Mouse (Mus musculus) CD4-positive, CD25-positive, alpha-beta regulatory T cell, adult 4 months (primary cell): ENCODE data around the gene Wdr77. TPM values are rescaled to one million over a fixed set of nuclear protein-coding genes. Genes with fewer than 3 reads are reported as not detected.
"Not testable (repeated sequence)": the region's sequence is repeated elsewhere in the genome, so short reads cannot be mapped to it uniquely, and the experiment has no call there.

Source experiments
- ATAC-seq: one replicate; pipeline ENCODE4 v1.8.0; 2017
- polyA plus RNA-seq, 2 experiments: library from polyadenylated mRNA; unstranded; fragments of 100-300 nt; shearing (Covaris generic); gene quantifications; one replicate each; pipeline ENCODE4 v1.2.1; 2017

The Wdr77 gene
- polyA plus RNA-seq, 2 experiments from 2014 or later, result 67.3 to 77.9 TPM

DNA sequence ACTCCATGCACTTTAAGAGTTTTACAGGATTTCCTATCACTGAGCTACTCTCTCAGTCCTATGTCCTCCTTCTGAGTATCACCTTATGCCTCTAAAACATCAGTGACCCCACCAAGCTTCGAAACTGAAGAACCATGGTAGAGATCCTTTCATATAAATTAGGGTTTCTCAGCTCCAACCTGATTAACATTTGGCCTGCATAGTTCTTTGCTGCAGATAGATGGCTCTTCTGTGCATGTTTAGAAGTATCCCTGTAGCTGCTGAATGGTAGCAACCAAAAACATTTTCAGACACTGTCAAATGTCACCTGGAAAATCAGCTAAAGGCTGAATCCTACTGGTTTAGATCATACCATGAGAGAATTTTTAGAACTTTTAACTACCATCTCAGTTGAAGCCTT lies 1.9 kb upstream of the Wdr77 start:
- ATAC-seq, result no peak

DNA sequence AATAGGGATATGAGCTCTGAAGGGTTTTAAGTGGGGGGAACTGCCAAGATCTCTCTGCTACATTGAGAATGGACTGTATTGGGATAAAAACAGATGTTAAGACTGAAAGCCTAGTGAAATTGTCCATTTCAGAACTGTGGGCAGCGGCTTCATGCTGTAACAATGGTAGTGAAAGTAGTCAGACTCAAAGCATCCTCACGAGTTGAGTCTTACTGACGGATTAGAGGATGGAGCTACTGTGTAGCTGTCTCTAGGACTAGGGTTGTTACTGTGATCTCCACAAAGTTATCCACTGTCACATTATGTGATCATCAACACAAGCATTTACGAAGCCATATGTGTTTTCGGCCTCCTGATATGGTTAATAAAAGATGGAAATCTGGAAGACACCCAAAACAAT lies 965 bp upstream of the Wdr77 start:
- no peak for ATAC-seq

- ATAC-seq, result no peak
These were observed 416 bp downstream of the Wdr77 start for GRCm38 (mm10) chr3:105959585-105959984.

DNA sequence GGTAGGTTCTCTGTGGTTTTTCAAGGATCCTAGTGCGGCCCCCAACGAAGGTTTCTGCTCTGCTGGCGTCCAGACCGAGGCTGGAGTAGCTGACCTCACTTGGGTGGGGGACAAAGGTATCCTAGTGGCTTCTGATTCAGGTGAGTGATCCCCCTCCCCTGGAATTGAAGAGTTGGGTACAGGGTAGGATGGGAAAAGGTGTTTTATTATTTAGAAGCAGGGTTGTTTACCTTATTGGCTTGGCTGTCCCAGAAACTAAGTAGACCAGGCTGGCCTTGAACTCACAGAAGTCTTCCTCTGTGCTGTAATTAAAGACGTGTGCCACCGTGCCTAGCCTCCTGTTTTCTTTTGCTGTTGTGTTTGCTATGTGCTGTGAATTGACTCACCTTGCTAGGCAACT lies 830 bp downstream of the Wdr77 start, which contains the start of gene Atp5f1:
Atp5f1 (minus strand) TSS at position 101 of the 400 bp plus-strand sequence.
- ATAC-seq, result no peak

DNA sequence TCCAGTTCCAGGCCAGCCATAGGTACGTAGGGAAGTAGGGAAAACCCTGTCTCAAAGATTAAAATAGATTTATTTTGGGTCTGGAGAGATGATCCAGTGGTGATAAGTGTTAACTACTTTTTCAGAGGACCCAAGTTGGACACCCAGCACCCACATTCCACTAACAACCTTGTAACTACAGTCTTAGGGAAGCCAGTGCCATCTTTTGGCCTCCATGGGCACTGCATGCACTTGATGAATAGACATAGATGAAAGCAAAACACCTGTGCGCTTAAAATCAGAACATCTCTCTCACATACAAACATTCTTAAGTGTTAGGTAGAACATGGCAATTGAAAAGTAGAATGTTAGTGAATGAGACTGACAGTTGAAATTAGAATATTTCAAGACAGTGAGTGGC lies 1.5 kb downstream of the Wdr77 start:
- ATAC-seq, result no peak

DNA sequence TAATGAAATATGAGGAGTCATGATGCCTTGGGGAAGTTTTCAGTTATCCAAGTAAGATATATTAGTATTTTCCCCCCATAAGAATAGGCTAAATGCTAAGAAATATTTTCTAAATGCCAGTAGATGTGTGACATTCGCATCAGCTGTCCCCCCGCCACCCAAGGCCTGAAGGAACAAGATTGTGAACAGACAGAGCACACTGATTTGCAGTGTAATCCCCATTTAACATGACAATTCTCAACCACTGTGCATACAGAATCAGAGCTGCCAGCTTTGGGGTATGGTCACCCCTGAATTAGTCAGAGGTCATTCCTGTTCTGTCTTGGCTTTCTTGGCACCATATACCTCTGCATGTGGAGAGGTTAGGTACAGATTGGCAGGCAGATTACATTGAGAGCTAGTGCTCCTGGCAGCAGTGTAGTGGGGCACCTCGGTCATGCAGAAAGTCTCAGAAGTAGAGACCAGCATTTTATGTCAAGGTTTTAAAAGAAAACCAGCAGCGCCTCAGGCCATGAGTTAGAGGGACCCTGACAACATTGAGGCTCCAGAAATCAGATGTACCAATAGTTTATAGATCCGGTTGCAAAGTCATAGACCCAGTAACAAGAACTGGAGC lies 12.8 kb downstream of the Wdr77 start:
- no peak for ATAC-seq

DNA sequence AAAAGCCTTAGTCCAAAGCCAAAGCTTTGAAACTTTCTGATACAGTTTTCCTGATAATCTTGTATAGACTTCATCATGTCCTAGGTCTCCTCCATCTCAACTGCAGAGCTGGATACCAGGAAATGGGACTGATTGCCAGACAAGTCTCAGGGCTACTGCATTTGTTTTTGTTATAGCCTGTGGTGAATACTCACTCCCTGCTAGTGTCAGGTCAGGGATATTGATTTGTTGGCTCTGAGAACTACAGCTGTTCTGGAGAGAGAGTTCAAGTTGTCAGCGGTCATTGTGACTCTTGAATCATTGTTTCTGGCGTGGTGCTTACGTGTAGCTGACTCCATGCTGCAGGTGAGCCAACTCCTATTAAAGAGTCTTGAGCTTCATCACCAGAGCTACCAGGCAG lies 14.2 kb downstream of the Wdr77 start, which contains the start of gene Ovgp1:
Ovgp1 (plus strand) TSS at position 301 of the 400 bp plus-strand sequence.
- ATAC-seq, result no peak

DNA sequence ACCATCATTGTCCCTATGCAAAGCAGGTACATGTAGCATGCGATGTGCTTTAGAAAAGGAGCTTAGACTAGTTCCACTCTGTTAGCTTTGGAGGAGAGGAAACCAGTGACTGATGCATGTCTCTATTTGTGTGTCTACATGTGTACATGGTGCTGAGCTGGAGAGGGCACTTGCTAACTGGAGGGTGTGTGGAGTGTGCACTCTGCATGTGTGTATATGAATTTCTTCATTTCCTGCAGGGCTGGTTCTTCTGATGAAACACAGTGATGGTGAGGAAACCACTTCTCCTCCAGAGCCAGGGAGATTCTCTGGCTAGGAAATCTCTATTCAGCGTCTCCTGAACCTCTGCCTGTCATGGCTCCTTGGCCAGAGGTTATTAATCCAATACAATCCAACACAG lies 15.0 kb downstream of the Wdr77 start:
- no peak for ATAC-seq

GRCm38 (mm10) chr3:105989611-105990010 lies 30.4 kb downstream of the Wdr77 start:
- ATAC-seq, result not testable (repeated sequence)

DNA sequence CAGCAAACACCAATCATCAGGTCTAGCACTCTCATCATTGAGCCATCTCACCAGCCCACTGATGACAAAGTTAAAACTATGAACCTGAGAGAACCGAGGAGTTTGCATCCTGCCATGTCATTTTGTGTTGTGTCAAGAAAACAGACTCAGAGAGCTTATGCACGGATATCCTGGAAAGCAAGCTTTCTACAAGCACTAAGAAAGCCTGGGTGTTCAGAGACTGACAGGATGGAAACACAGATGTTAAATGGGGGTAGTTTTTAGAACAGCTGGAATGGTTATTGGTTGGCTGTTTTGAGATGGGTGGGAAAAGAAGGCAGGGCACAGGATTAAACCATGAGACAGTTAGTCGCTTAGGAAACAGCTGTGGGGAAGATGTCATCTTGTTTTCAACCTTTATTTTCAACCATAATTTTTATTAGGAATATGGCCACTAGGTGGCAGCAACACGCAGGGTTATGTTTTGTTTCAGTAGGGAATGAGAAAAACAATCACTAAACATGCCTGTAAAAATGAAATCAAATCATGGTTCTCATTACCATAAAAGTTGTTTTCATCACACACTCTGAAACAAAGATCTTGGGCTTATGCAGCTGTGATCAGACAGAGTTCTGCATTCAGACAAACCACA lies 32.6 kb downstream of the Wdr77 start:
- peak; percentile 69 for ATAC-seq

DNA sequence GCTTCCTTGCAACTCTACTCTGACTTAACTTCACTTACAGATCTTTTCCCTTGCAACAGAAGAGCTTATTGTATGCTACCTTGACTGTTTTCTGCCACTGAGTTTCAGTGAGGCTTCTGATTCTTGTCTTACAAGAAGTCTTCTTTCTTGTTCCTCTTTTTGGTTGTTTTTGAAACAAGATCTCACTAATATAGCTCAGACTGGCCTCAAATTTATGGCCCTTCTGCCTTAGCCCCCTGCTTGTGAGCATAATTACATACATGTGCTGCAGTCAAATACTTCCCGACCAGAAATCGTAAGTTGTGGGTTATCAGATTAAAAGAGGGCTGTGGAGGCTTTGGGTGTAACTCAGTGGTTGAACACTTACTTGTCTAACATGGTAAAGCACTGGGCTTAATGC lies 35.6 kb downstream of the Wdr77 start:
- no peak for ATAC-seq

DNA sequence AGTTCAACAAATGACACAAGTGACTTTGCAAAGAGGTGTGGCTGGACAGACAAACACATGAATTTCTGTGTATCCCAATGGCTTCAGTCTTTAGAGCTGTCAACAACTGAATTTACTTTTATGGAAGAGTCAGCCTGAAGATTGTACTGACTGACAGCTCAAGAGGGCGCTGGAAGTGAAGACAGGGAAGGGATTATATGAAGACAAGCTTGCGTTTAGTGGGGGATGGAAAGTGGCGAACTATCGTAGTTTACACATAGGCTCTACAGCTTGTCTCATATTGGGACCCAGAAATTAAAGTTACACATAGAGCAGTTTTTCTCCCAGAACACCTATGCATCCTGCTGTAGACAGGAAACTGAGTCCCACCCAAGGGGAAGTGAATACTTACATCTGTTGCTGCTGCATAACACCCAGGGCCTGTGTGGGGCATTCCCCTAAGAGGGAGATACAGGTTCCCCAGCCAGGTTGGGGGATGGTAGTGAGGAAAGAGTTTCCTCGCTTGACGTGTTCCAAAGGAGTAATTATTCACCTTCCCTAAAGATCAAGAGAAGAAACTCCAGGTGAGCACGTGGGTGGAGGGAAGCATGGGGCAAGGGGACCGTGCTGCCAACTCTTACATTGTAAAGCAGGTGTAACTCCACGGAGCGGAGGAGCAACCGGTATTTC lies 41.7 kb downstream of the Wdr77 start:
- peak; percentile 59 for ATAC-seq

DNA sequence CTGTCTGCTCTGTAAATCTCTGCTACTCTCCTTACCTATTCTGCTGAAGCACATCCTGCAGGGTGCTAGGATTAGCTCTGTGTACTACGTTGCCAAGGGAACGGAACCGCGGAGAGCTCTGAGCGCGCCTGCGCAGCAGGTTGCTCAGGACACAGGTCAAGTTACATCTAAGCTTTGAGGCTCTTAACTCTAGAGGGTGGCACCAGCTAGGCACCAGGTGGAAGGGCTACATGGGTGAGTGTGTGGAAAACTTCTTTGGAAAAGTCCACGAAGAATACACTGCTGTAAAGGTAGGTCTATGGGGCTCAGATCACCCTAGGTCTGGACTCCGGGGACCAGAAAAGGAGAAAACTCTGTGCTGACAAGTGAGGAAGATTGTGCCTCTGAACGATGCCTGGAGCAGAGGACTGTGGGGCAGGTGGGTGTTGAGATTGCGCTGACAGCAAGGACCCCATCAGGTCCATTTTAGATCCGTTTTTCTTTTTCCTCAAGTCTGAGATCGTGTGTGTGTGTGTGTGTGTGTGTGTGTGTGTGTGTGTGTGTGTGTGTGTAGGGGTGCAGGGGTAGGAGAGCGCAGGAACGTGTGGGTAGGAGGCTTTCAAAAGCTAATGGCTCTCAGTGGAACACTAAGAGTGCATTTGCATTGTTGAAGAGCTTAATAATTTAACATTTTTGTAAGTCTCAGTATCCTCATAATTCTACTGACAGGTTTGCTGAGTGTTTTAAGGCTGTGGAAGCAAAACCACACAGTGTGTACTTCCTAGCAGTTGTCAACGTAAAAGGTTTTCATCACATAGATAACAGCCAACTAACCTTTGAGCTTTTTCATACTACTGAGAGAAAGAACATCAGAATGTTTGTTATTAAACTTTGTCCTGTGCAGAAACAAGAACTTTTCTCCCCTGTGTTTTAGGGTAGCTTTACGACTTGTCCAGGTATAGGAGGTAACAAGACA lies 42.5 kb downstream of the Wdr77 start:
- peak; percentile 89 for ATAC-seq

DNA sequence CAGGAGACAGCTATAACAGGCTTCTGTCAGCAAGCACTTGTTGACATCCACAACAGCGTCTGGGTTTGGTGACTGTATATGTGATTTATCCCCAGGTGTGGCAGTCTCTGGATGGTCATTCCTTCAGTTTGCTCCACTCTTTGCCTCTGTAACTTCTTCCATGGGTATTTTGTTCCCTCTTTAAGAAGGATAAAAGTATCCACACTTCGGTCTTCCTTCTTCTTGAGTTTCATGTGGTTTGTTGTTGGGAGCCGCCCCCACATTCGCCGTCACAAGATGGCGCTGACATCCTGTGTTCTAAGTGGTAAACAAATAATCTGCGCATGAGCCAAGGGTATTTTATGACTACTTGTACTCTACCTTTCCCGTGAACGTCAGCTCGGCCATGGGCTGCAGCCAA lies 44.2 kb downstream of the Wdr77 start:
- peak; percentile 3 for ATAC-seq

DNA sequence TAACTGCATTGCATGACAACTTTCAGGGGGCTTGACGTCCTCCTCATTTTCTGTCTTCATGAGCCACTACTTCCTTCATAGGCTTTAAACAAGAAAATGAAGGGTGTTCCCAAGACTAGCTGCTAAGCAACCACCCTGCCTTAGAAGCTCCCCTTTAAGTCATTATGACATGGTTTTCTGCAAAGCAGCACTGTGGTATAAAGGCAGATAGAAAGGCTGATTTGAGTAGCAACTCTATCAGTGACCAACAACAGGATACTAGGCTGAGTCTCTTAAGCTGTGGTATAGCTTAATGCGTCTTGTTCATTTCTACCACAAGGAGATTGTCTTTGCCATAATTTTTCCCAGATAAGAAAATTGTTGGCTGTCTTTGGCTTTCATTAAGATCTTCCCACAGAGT lies 55.4 kb downstream of the Wdr77 start, which contains the start of gene Pifo:
Pifo (minus strand) TSS at position 101 of the 400 bp plus-strand sequence.
- no peak for ATAC-seq

Other genes starting within 250 kb of the Wdr77 start
- 100 to 1,000 TPM; 120 to 139 TPM for gene Rap1a, start 158.0 kb upstream of the Wdr77 start, polyA plus RNA-seq
- not detected for gene Adora3, start 88.5 kb upstream of the Wdr77 start, polyA plus RNA-seq
- not detected for gene Tmigd3, start 88.5 kb upstream of the Wdr77 start, polyA plus RNA-seq
- under 1 TPM; 0.51 to 0.61 TPM for gene I830077J02Rik, start 26.7 kb upstream of the Wdr77 start, polyA plus RNA-seq
- 100 to 1,000 TPM; 327 to 367 TPM for gene Atp5f1, start 730 bp downstream of the Wdr77 start, polyA plus RNA-seq
- 1 to 10 TPM; 5.6 to 7.3 TPM for gene Ovgp1, start 14.3 kb downstream of the Wdr77 start, polyA plus RNA-seq
- gene Pifo, start 55.3 kb downstream of the Wdr77 start, polyA plus RNA-seq, result 1 to 10 TPM in 1 of 2 experiments, not detected in 1; 2.4 TPM
- 10 to 100 TPM in 1 of 2 experiments, 1 to 10 TPM in 1; 9.4 to 10.6 TPM for gene Chil5, start 73.4 kb downstream of the Wdr77 start, polyA plus RNA-seq
- gene Chia1, start 153.9 kb downstream of the Wdr77 start, polyA plus RNA-seq, result not detected
- gene Chil3, start 208.2 kb downstream of the Wdr77 start, polyA plus RNA-seq, result not detected